Mouse (Mus musculus) left cerebral cortex, postnatal 25 days (tissue): ENCODE results near the gene Trim75. TPM values are rescaled to one million over a fixed set of nuclear protein-coding genes. Genes with fewer than 3 reads are reported as not detected.
"Not testable (repeated sequence)": the region's sequence is repeated elsewhere in the genome, so short reads cannot be mapped to it uniquely, and the experiment has no call there.

Source experiments
- DNase-seq, 2 experiments: peaks; one replicate each; pipeline ENCODE4 v3.0.0; 2022; ENCODE audit warnings: low spot score in 2 of 2, mixed read lengths in 1 of 2
- intact Hi-C: fragments of 180-260 bp; cut with DNase I; formaldehyde crosslinking; loops from one replicate; pipeline ENCODE4 v1.15.1; 2025
- total RNA-seq, 2 experiments: library from RNA; stranded (reverse); gene quantifications; 2 replicates each; pipeline ENCODE4 v1.2.3; 2021

The Trim75 gene
- total RNA-seq, result not detected

GRCm38 (mm10) chr8:64987731-64988130 lies at the start of gene Trim75:
Trim75 (minus strand) TSS chr8:64987831.
- intact Hi-C loops, result no loop called here
- DNase-seq, result no peak

GRCm38 (mm10) chr8:65037117-65037533 lies 49.5 kb upstream of the Trim75 start, which contains the start of gene Apela:
Apela (minus strand) TSS chr8:65037336.
- peak in 1 of 2 experiments; percentile 2 for DNase-seq
- intact Hi-C loops, result no loop called here

GRCm38 (mm10) chr8:65034136-65034535 lies 46.5 kb upstream of the Trim75 start:
- DNase-seq, result no peak
- intact Hi-C loops, result no loop called here

GRCm38 (mm10) chr8:65033056-65033455 lies 45.4 kb upstream of the Trim75 start:
- intact Hi-C loops, result no loop called here
- DNase-seq, result no peak

GRCm38 (mm10) chr8:65032107-65032506 lies 44.5 kb upstream of the Trim75 start:
- intact Hi-C loops, result no loop called here
- no peak for DNase-seq

- no peak for DNase-seq
- intact Hi-C loops, result no loop called here
Observed at GRCm38 (mm10) chr8:65030735-65031485, 43.3 kb upstream of the Trim75 start.

GRCm38 (mm10) chr8:65029776-65030175 lies 42.1 kb upstream of the Trim75 start:
- DNase-seq, result no peak
- intact Hi-C loops, result loop anchor here (10.0 kb wide), 1 partner anchor 1415 kb away; no protein-coding TSS in a partner anchor

- intact Hi-C loops, result loop anchor here (10.0 kb wide), 1 partner anchor 1416 kb away; no protein-coding TSS in a partner anchor
Observed at GRCm38 (mm10) chr8:65028959-65029686, 41.5 kb upstream of the Trim75 start.

GRCm38 (mm10) chr8:65022485-65022884 lies 34.9 kb upstream of the Trim75 start:
- intact Hi-C loops, result loop anchor here (1.0 to 10.0 kb wide), 2 partner anchors 88 to 1422 kb away; no protein-coding TSS in a partner anchor
- DNase-seq, result peak; percentile 62 to 71

More at GRCm38 (mm10) chr8:65028959-65029686, 41.5 kb upstream of the Trim75 start:
- no peak for DNase-seq

GRCm38 (mm10) chr8:65018423-65018822 lies 30.8 kb upstream of the Trim75 start, which contains the start of the genes Trim61 and Trim60:
Trim61 (minus strand) TSS chr8:65018523.
Trim60 (minus strand) TSS chr8:65018584.
- no peak for DNase-seq
- intact Hi-C loops, result no loop called here

GRCm38 (mm10) chr8:65007616-65008015 lies 20.0 kb upstream of the Trim75 start:
- intact Hi-C loops, result not testable (repeated sequence)

GRCm38 (mm10) chr8:64998806-64999365 lies 11.3 kb upstream of the Trim75 start:
- no peak for DNase-seq
- intact Hi-C loops, result no loop called here

More at GRCm38 (mm10) chr8:65007616-65008015, 20.0 kb upstream of the Trim75 start:
- DNase-seq, result not testable (repeated sequence)

- DNase-seq, result no peak
- intact Hi-C loops, result no loop called here
Observed at GRCm38 (mm10) chr8:64983150-64983897, 4.3 kb downstream of the Trim75 start.

GRCm38 (mm10) chr8:64962836-64963235 lies 24.8 kb downstream of the Trim75 start:
- no peak for DNase-seq
- intact Hi-C loops, result loop anchor here (5.0 kb wide), 1 partner anchor 1534 kb away; no protein-coding TSS in a partner anchor

- no peak for DNase-seq
- intact Hi-C loops, result no loop called here
Observed at GRCm38 (mm10) chr8:64959025-64959424, 28.6 kb downstream of the Trim75 start.

GRCm38 (mm10) chr8:64952101-64952500 lies 35.5 kb downstream of the Trim75 start:
- intact Hi-C loops, result no loop called here
- no peak for DNase-seq

GRCm38 (mm10) chr8:64948371-64948770 lies 39.3 kb downstream of the Trim75 start:
- DNase-seq, result no peak
- intact Hi-C loops, result loop anchor here (10.0 kb wide), 1 partner anchor 214 kb away; the partner anchor contains the start of gene Msmo1

- intact Hi-C loops, result loop anchor here (10.0 kb wide), 1 partner anchor 213 kb away; the partner anchor contains the start of gene Msmo1
- DNase-seq, result no peak
Observed at GRCm38 (mm10) chr8:64947698-64948034, 40.0 kb downstream of the Trim75 start.
